Mouse (Mus musculus) CH12.LX (cell line): ENCODE results near the gene Sec11a. TPM values are rescaled to one million over a fixed set of nuclear protein-coding genes. Genes with fewer than 3 reads are reported as not detected.

Source experiments
- DNase-seq: peaks from one replicate; pipeline ENCODE4 v3.0.0-alpha.2; 2013; ENCODE audit errors: extremely low read depth
- H3K27ac ChIP-seq: 2 replicates; pipeline ENCODE4 v1.5.1; 2012; ENCODE audit warnings: low read depth, mild to moderate bottlenecking, control low read depth, moderate library complexity; ENCODE audit not compliant: insufficient read depth
- H3K27me3 ChIP-seq: replicated peaks from 2 replicates; pipeline ENCODE3; 2012; ENCODE audit warnings: inconsistent platforms
- H3K36me3 ChIP-seq, 2 experiments: replicated peaks in 1 of 2; 2 replicates each; pipeline versions ENCODE3 to v1.6.1; 2012; ENCODE audit warnings: inconsistent platforms in 1 of 2, low read length in 1 of 2, mild to moderate bottlenecking in 1 of 2, mixed read lengths in 1 of 2, moderate library complexity in 1 of 2; ENCODE audit not compliant: control insufficient read depth in 1 of 2, insufficient read depth in 1 of 2
- H3K4me1 ChIP-seq, 2 experiments: 2 replicates each; pipeline ENCODE4 v1.6.1; 2012; ENCODE audit warnings: inconsistent platforms in 1 of 2, moderate library complexity in 1 of 2; ENCODE audit not compliant: insufficient read depth in 2 of 2, control insufficient read depth in 1 of 2
- H3K4me2 ChIP-seq: 2 replicates; pipeline ENCODE4 v1.6.1; 2012; ENCODE audit warnings: low read depth, mild to moderate bottlenecking, control low read depth; ENCODE audit not compliant: poor library complexity, insufficient read depth, severe bottlenecking
- H3K4me3 ChIP-seq, 3 experiments: fragments of 150-350 bp in 1 of 3; sonication (generic) in 1 of 3; replicated peaks in 1 of 3; 2 replicates each; pipeline versions ENCODE3 to v1.5.1; 2011 to 2012; ENCODE audit warnings: low read depth in 2 of 3, low read length in 2 of 3, mild to moderate bottlenecking in 2 of 3, moderate library complexity in 2 of 3, control low read depth in 1 of 3, improper control_type of control experiment in 1 of 3, inconsistent platforms in 1 of 3, mixed read lengths in 1 of 3; ENCODE audit not compliant: poor library complexity in 1 of 3
- H3K79me2 ChIP-seq: replicated peaks from 2 replicates; pipeline ENCODE4 v1.6.1; 2012; ENCODE audit warnings: mild to moderate bottlenecking, moderate library complexity; ENCODE audit not compliant: control insufficient read depth, poor library complexity, insufficient read depth, severe bottlenecking; ENCODE audit errors: extremely low read depth
- H3K9ac ChIP-seq: 2 replicates; pipeline ENCODE4 v1.6.1; 2012; ENCODE audit warnings: low read depth, mild to moderate bottlenecking, control low read depth, moderate library complexity; ENCODE audit not compliant: insufficient read depth
- H3K9me3 ChIP-seq: replicated peaks from 2 replicates; pipeline ENCODE3; 2012; ENCODE audit warnings: low read length, inconsistent platforms, mixed read lengths
- BHLHE40 ChIP-seq: IDR thresholded peaks from 2 replicates; pipeline ENCODE4 v1.6.1; 2011; ENCODE audit warnings: mild to moderate bottlenecking, low read depth, low read length, improper control_type of control experiment
- CHD2 ChIP-seq: IDR thresholded peaks from 2 replicates; pipeline ENCODE4 v1.6.1; 2011; ENCODE audit warnings: low read length, improper control_type of control experiment
- CTCF ChIP-seq, 2 experiments: IDR thresholded peaks in 1 of 2; conservative IDR thresholded peaks in 1 of 2; 2 replicates each; pipeline ENCODE4 v1.5.1; 2011 to 2012; ENCODE audit warnings: low read depth in 2 of 2, low read length in 2 of 2, improper control_type of control experiment in 1 of 2, inconsistent platforms in 1 of 2, mild to moderate bottlenecking in 1 of 2, moderate library complexity in 1 of 2
- ELF1 ChIP-seq: IDR thresholded peaks from 2 replicates; pipeline ENCODE4 v1.6.1; 2014; ENCODE audit warnings: low read depth, mild to moderate bottlenecking, inconsistent platforms, low read length, improper control_type of control experiment
- ETS1 ChIP-seq: conservative IDR thresholded peaks from 2 replicates; pipeline ENCODE4 v1.6.1; 2012; ENCODE audit warnings: low read depth, mild to moderate bottlenecking, inconsistent platforms, low read length, improper control_type of control experiment, moderate library complexity
- HCFC1 ChIP-seq: IDR thresholded peaks from 2 replicates; pipeline ENCODE4 v1.6.1; 2012; ENCODE audit warnings: low read depth, mild to moderate bottlenecking, inconsistent platforms, low read length, improper control_type of control experiment
- IRF4 ChIP-seq: IDR thresholded peaks from 2 replicates; pipeline ENCODE4 v1.6.1; 2014; ENCODE audit warnings: low read depth, mild to moderate bottlenecking, inconsistent platforms, low read length, improper control_type of control experiment
- JUN ChIP-seq: IDR thresholded peaks from 2 replicates; pipeline ENCODE4 v1.6.1; 2011; ENCODE audit warnings: low read depth, mild to moderate bottlenecking, low read length, improper control_type of control experiment, moderate library complexity; ENCODE audit not compliant: insufficient read depth
- JUND ChIP-seq: conservative IDR thresholded peaks from 2 replicates; pipeline ENCODE4 v1.6.1; 2011; ENCODE audit warnings: low read depth, low read length, improper control_type of control experiment
- KAT2A ChIP-seq: IDR thresholded peaks from 2 replicates; pipeline ENCODE4 v1.6.1; 2012; ENCODE audit warnings: low read length, improper control_type of control experiment, inconsistent platforms; ENCODE audit not compliant: insufficient replicate concordance
- MAX ChIP-seq: IDR thresholded peaks from 2 replicates; pipeline ENCODE4 v1.6.1; 2011; ENCODE audit warnings: low read length, improper control_type of control experiment
- MAZ ChIP-seq: IDR thresholded peaks from 2 replicates; pipeline ENCODE4 v1.6.1; 2012; ENCODE audit warnings: low read depth, mild to moderate bottlenecking, inconsistent platforms, low read length, improper control_type of control experiment, moderate library complexity
- MEF2A ChIP-seq: IDR thresholded peaks from 2 replicates; pipeline ENCODE4 v1.6.1; 2014; ENCODE audit warnings: low read depth, mild to moderate bottlenecking, inconsistent platforms, low read length, improper control_type of control experiment, borderline replicate concordance
- MYC ChIP-seq: IDR thresholded peaks from 2 replicates; pipeline ENCODE4 v1.6.1; 2011; ENCODE audit warnings: low read depth, mild to moderate bottlenecking, improper control_type of control experiment, low read length
- NELFE ChIP-seq: IDR thresholded peaks from 2 replicates; pipeline ENCODE4 v1.6.1; 2011; ENCODE audit warnings: low read depth, low read length, improper control_type of control experiment
- PAX5 ChIP-seq: IDR thresholded peaks from 2 replicates; pipeline ENCODE4 v1.6.1; 2012; ENCODE audit warnings: low read length, inconsistent platforms, mixed read lengths
- POLR2A ChIP-seq: IDR thresholded peaks from 2 replicates; pipeline ENCODE4 v1.6.1; 2011; ENCODE audit warnings: low read depth, mild to moderate bottlenecking, improper control_type of control experiment, low read length
- RAD21 ChIP-seq: IDR thresholded peaks from 2 replicates; pipeline ENCODE4 v1.6.1; 2011; ENCODE audit warnings: low read depth, mild to moderate bottlenecking, low read length, improper control_type of control experiment, moderate library complexity
- RCOR1 ChIP-seq: conservative IDR thresholded peaks from 2 replicates; pipeline ENCODE4 v1.6.1; 2012; ENCODE audit warnings: low read depth, mild to moderate bottlenecking, inconsistent platforms, low read length, improper control_type of control experiment
- SMC3 ChIP-seq: IDR thresholded peaks from 2 replicates; pipeline ENCODE4 v1.6.1; 2011; ENCODE audit warnings: low read depth, low read length, improper control_type of control experiment
- UBTF ChIP-seq: IDR thresholded peaks from 2 replicates; pipeline ENCODE4 v1.6.1; 2012; ENCODE audit warnings: low read depth, mild to moderate bottlenecking, inconsistent platforms, low read length, improper control_type of control experiment, moderate library complexity
- USF2 ChIP-seq: conservative IDR thresholded peaks from 2 replicates; pipeline ENCODE4 v1.6.1; 2011; ENCODE audit warnings: low read depth, low read length, improper control_type of control experiment
- ZKSCAN1 ChIP-seq: IDR thresholded peaks from 2 replicates; pipeline ENCODE4 v1.6.1; 2012; ENCODE audit warnings: low read depth, inconsistent platforms, low read length, improper control_type of control experiment, borderline replicate concordance
- ZNF384 ChIP-seq: IDR thresholded peaks from 2 replicates; pipeline ENCODE4 v1.6.1; 2012; ENCODE audit warnings: low read depth, low read length, improper control_type of control experiment, inconsistent platforms
- dilution Hi-C: fragments of 300-500 bp; cut with MboI; formaldehyde crosslinking; loops from 2 replicates; pipeline ENCODE4 v1.14.3; 2020; ENCODE audit warnings: low sequenced_read_pairs; ENCODE audit not compliant: extremely low pct_unique_long_range_greater_than_20kb, extremely low pct_ligation_motif_present
- in situ Hi-C: fragments of 300-500 bp; cut with MboI; formaldehyde crosslinking; loops from 3 replicates; pipeline ENCODE4 v1.14.3; 2019; ENCODE audit warnings: low sequenced_read_pairs, low pct_ligation_motif_present, low pct_unique_long_range_greater_than_20kb, mixed read lengths
- polyA plus RNA-seq: library from polyadenylated mRNA; unstranded; fragments of >175 nt; gene quantifications from 2 replicates; pipeline ENCODE4 v1.2.1, GENCODE M21; 2012; ENCODE audit warnings: low read depth; ENCODE audit not compliant: insufficient read length
- total RNA-seq, 2 experiments: library from RNA; depleted of rRNA; stranded (reverse); fragments of 300-350 nt in 1 of 2; fragments of >200 nt in 1 of 2; gene quantifications; 2 replicates each; pipeline ENCODE4 v1.2.3; 2012 to 2014

The Sec11a gene
- total and polyA plus RNA-seq, 3 experiments = 93.5 to 141 (median 126) TPM

DNA sequence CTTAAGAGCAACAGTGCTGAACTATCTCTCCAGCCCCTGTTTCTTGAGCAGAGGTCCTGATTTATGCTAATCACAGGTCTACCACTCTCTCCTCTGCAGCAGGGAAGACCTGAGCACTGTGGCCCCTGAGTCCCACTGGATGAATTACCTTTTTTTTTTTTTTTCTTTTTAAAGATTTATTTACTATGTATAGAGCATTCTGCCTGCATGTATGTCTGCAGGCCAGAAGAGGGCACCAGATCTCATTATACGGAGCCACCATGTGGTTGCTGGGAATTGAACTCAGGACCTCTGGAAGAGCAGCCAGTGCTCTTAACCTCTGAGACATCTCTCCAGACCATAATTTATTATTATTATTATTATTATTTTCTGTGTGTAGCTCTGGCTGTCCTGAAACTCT, 61.9 kb downstream of the Sec11a start:
- H3K4me2 ChIP-seq = no peak overlapping the region
- dilution Hi-C loops (no loop called here), in situ Hi-C loops (loop anchor here (10.0 to 25.0 kb wide), 2 partner anchors 269 to 427 kb away; no protein-coding TSS in a partner anchor)
- no peak overlapping the region for H3K9ac ChIP-seq
- no peaks in the 10 kb centered on the region for H3K27me3 ChIP-seq
- no peak overlapping the region for H3K4me3 ChIP-seq
- H3K9me3 ChIP-seq = no peaks in the 10 kb centered on the region
- H3K27ac ChIP-seq = no peak overlapping the region
- DNase-seq = no peak
- H3K36me3 ChIP-seq = peaks cover 16 to 27% of the 10 kb centered on the region in 2 experiments
- peak; percentile 83 for TF ChIP-seq ZNF384
- no peak for TF ChIP-seq BHLHE40
- no peak for TF ChIP-seq ELF1
- TF ChIP-seq MAZ = no peak
- peak; percentile 47 for TF ChIP-seq RAD21
- no peak for TF ChIP-seq HCFC1
- TF ChIP-seq CTCF (conservative IDR thresholded peaks at IDR 0.05 in 1 of 2, IDR thresholded peaks at IDR 0.05 in 1 of 2; ENCODE audit: low read depth in 2 of 2, low read length in 2 of 2) = peak in 1 of 2 experiments; percentile 60; a peak in 1 of 4 replicates
- peak; percentile 65; the same call in 1 of the 2 replicates for TF ChIP-seq MYC
- TF ChIP-seq SMC3 = peak; percentile 43; the same call in 1 of the 2 replicates
- TF ChIP-seq USF2 = no peak
- no peak for TF ChIP-seq ETS1
- TF ChIP-seq ZKSCAN1 = no peak
- TF ChIP-seq RCOR1 = no peak
- no peak for TF ChIP-seq POLR2A
- 0 out of 2 replicates have a peak, but pooled peaks have one; percentile 31 for TF ChIP-seq MAX
- no peak for TF ChIP-seq PAX5
- TF ChIP-seq MEF2A = no peak
- no peak for TF ChIP-seq JUND
- TF ChIP-seq NELFE = no peak
- peaks cover 6 to 26% of the 10 kb centered on the region in 2 experiments for H3K4me1 ChIP-seq
- H3K79me2 ChIP-seq = no peaks in the 10 kb centered on the region

DNA sequence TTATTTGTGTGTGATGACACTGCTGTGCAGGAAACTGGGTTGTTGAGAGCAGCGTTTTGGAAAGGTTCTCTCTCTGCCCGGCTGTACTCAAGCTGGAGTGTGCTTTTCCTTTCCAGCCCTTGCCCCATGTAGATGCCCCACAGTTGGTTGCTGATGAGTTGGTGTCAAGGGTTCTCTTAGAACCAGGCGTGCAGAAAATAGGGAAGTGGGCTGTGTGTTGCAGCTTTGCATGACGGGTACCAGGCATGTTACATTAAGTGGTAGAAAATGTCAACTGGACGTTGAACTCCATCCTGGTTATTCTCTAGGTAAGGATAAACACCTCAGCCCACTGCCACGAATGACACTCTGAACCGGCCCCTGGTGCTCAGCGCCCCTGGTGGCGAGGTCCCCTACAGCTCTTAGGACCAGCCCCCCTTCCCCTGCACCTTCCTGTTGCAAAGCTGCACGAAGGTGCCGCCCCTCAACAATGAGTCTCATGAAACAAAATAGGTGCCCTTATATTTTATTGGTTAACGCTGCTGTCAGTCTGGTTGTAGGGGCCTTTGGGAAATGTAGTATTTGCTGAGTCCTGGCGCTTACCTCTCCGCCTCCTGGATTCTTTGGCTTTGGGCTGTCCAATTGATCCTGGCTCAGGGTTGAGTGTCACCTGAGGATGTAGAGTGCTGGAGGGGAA, 64.6 kb downstream of the Sec11a start:
- Histone ChIP-seq H3K27me3 (no peaks in the 10 kb centered on the region), H3K4me1 (peaks cover 6 to 13% of the 10 kb centered on the region in 2 experiments; a peak in 3 of 4 replicates), H3K4me3 (no peak overlapping the region), H3K79me2 (no peaks in the 10 kb centered on the region), H3K4me2 (peak overlapping the region; percentile 61; the same call in 1 of the 2 replicates), H3K36me3 (peaks cover 0 to 8% of the 10 kb centered on the region in 2 experiments), H3K9me3 (no peaks in the 10 kb centered on the region), H3K9ac (no peak overlapping the region), H3K27ac (no peak overlapping the region)
- TF ChIP-seq IRF4 (peak; percentile 28; the same call in 1 of the 2 replicates), RAD21 (peak; percentile 16), CTCF (conservative IDR thresholded peaks at IDR 0.05 in 1 of 2, IDR thresholded peaks at IDR 0.05 in 1 of 2; ENCODE audit: low read depth in 2 of 2, low read length in 2 of 2) (peak; percentile 12 to 57; a peak in 2 of 4 replicates), UBTF (0 out of 2 replicates have a peak, but pooled peaks have one; percentile 37), ELF1 (peak; percentile 44), KAT2A (0 out of 2 replicates have a peak, but pooled peaks have one; percentile 53), RCOR1 (no peak), MAX (0 out of 2 replicates have a peak, but pooled peaks have one; percentile 21), HCFC1 (peak; percentile 85), JUN (no peak), CHD2 (peak; percentile 45; the same call in 1 of the 2 replicates), SMC3 (no peak)
- DNase-seq = peak; percentile 65
- dilution Hi-C loops (no loop called here), in situ Hi-C loops (loop anchor here (10.0 to 25.0 kb wide), 2 partner anchors 272 to 429 kb away; no protein-coding TSS in a partner anchor)
